Mouse (Mus musculus): Measurements from ENCODE around the gene Tlcd1. TPM values are rescaled to one million over a fixed set of nuclear protein-coding genes. Genes with fewer than 3 reads are reported as not detected.

Tlcd1 gene
- polyA plus RNA-seq, 1 experiment: 17.4 TPM

DNA sequence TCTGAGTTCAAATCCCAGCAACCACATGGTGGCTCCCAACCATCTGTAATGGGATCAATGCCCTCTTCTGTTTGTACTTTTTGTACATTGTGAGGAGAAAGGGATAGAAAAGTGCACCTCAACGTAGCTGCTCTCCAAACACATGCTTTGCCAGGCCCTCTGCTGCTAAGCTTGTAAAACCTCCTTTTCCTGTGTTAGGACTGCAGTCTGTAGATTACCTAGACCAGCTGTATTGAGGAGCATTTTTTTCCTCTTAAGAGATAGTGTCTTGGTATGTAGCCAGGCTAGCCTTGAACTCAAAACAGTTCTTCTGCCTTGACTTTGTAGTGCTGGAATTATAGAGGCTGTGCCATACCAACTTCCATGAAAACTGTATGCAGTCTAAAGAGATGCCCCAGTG, 40.4 kb upstream of the Tlcd1 start:
- TF ChIP-seq SRF (IDR thresholded peaks at IDR 0.05; ENCODE audit: control insufficient read depth, insufficient read length, low read depth) (no peak), POLR2AphosphoS2 (IDR thresholded peaks at IDR 0.05; ENCODE audit: insufficient read length, low read depth) (no peak), E2F4 (IDR thresholded peaks at IDR 0.05; ENCODE audit: insufficient read depth) (no peak), MAX (IDR thresholded peaks at IDR 0.05; ENCODE audit: low read depth) (no peak), CEBPB (IDR thresholded peaks at IDR 0.05; ENCODE audit: insufficient read depth, poor library complexity, severe bottlenecking) (no peak), MYOG (IDR thresholded peaks at IDR 0.05; ENCODE audit: control insufficient read depth in 1 of 3, insufficient read depth in 1 of 3, insufficient read length in 2 of 3, low read depth in 2 of 3) (no peak), REST (IDR thresholded peaks at IDR 0.05; ENCODE audit: insufficient read depth, insufficient read length) (no peak), POLR2A (IDR thresholded peaks at IDR 0.05; ENCODE audit: insufficient read length, low read depth) (no peak), MYOD1 (IDR thresholded peaks at IDR 0.05; ENCODE audit: control insufficient read depth in 1 of 3, insufficient read length in 2 of 3, low read depth in 2 of 3) (no peak), TCF3 (IDR thresholded peaks at IDR 0.05; ENCODE audit: insufficient read length, low read depth) (no peak), USF1 (IDR thresholded peaks at IDR 0.05; ENCODE audit: low read depth) (no peak)
- peaks cover 4% of the 10 kb centered on the region for H3K36me3 ChIP-seq (ENCODE audit: control insufficient read depth, insufficient read depth)

DNA sequence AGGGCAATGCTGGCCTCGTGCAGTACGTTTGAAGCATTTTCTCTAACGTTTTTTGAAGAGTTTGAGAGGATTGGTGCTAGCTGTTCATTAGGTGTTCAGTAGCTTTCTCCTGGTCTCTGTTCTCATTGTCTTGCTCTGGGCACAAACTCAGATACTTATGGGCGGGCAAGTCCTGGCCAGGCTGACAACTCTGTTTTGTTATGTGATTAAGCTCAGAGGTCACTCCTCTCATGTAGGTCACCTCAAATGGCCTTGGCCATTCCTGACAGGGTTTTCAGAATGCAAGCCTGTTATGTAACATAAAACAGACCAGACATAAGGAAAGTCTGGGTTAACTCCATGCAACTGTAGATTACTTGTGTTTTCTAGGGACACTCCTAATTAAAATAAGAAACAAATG, 38.9 kb upstream of the Tlcd1 start:
- Histone ChIP-seq H3K4me2 (ENCODE audit: low read depth) (no peak overlapping the region), H3K79me2 (ENCODE audit: control insufficient read depth, insufficient read depth) (peaks cover 82% of the 10 kb centered on the region), H3K36me3 (ENCODE audit: control insufficient read depth, insufficient read depth) (peaks cover 4% of the 10 kb centered on the region), H3K27me3 (ENCODE audit: control insufficient read depth, insufficient read depth, insufficient read length) (no peaks in the 10 kb centered on the region), H3K4me3 (no peak overlapping the region), H3ac (ENCODE audit: control insufficient read depth, insufficient read length) (no peak overlapping the region)
- TF ChIP-seq SRF (IDR thresholded peaks at IDR 0.05; ENCODE audit: control insufficient read depth, insufficient read length, low read depth) (no peak), MYOG (IDR thresholded peaks at IDR 0.05; ENCODE audit: control insufficient read depth in 1 of 3, insufficient read depth in 1 of 3, insufficient read length in 2 of 3, low read depth in 2 of 3) (no peak), POLR2AphosphoS2 (IDR thresholded peaks at IDR 0.05; ENCODE audit: insufficient read length, low read depth) (no peak), TCF12 (IDR thresholded peaks at IDR 0.05; ENCODE audit: insufficient read depth, poor library complexity, severe bottlenecking) (no peak), REST (IDR thresholded peaks at IDR 0.05; ENCODE audit: insufficient read depth, insufficient read length) (no peak), E2F4 (IDR thresholded peaks at IDR 0.05; ENCODE audit: insufficient read depth) (no peak), USF1 (IDR thresholded peaks at IDR 0.05; ENCODE audit: low read depth) (no peak)

More for the DNA sequence above, 40.4 kb upstream of the Tlcd1 start:
- no peak overlapping the region for H3K4me2 ChIP-seq (ENCODE audit: low read depth)
- no peak overlapping the region for H3ac ChIP-seq (ENCODE audit: control insufficient read depth, insufficient read length)
- H3K4me3 ChIP-seq: no peak overlapping the region
- H3K79me2 ChIP-seq (ENCODE audit: control insufficient read depth, insufficient read depth): peaks cover 91% of the 10 kb centered on the region
- H3K27me3 ChIP-seq (ENCODE audit: control insufficient read depth, insufficient read depth, insufficient read length): no peaks in the 10 kb centered on the region

DNA sequence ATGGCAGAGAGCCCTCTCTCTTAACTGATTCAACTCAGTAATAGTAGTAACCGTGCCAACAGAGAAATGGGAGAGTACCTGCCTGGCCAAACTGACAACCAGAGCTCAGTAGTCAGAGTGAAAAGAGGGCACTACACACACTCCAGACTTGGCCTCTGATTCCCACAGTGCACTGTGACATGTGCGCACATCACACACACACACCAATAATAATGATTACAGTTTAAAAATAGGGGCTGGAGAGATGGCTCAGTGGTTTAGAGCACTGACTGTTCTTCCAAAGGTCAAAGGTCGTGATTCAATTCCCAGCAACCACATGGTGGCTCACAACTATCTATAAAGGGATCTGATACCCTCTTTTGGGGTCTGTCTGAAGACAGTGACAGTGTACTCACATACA, 38.5 kb upstream of the Tlcd1 start:
- Histone ChIP-seq H3ac (ENCODE audit: control insufficient read depth, insufficient read length) (no peak overlapping the region), H3K27me3 (ENCODE audit: control insufficient read depth, insufficient read depth, insufficient read length) (no peaks in the 10 kb centered on the region), H3K79me2 (ENCODE audit: control insufficient read depth, insufficient read depth) (peaks cover 79% of the 10 kb centered on the region), H3K36me3 (ENCODE audit: control insufficient read depth, insufficient read depth) (peaks cover 6% of the 10 kb centered on the region), H3K4me3 (no peak overlapping the region), H3K4me2 (ENCODE audit: low read depth) (no peak overlapping the region)
- TF ChIP-seq MAX (IDR thresholded peaks at IDR 0.05; ENCODE audit: low read depth): no peak

DNA sequence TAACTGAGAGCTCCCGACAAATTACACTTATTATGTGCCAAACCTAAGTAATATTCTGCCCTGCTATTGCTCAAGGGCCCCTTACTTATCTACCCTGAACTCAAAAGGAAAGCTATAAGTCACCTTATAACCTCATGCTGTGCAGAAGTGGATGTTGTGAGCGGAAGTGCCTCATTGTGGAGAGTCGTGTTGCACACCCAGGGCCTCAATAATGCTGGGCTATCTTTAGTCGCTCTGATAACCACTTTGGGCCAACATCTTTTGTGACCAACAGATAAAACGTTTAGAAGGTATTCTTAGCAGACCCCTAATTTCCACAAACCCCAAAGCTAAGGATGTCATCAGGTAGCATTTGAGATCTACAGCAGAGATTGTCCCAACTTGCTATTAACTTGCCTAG, 35.8 kb upstream of the Tlcd1 start:
- no peak overlapping the region for H3K4me3 ChIP-seq
- H3K79me2 ChIP-seq (ENCODE audit: control insufficient read depth, insufficient read depth): peaks cover 58% of the 10 kb centered on the region
- H3K4me2 ChIP-seq (ENCODE audit: low read depth): no peak overlapping the region
- H3K36me3 ChIP-seq (ENCODE audit: control insufficient read depth, insufficient read depth): peaks cover 9% of the 10 kb centered on the region
- H3K27me3 ChIP-seq (ENCODE audit: control insufficient read depth, insufficient read depth, insufficient read length): no peaks in the 10 kb centered on the region
- no peak overlapping the region for H3ac ChIP-seq (ENCODE audit: control insufficient read depth, insufficient read length)
- TF ChIP-seq TCF12 (IDR thresholded peaks at IDR 0.05; ENCODE audit: insufficient read depth, poor library complexity, severe bottlenecking): no peak
- no peak for TF ChIP-seq POLR2A (IDR thresholded peaks at IDR 0.05; ENCODE audit: insufficient read length, low read depth)
- no peak for TF ChIP-seq MYOG (IDR thresholded peaks at IDR 0.05; ENCODE audit: control insufficient read depth in 1 of 3, insufficient read depth in 1 of 3, insufficient read length in 2 of 3, low read depth in 2 of 3)
- no peak for TF ChIP-seq CEBPB (IDR thresholded peaks at IDR 0.05; ENCODE audit: insufficient read depth, poor library complexity, severe bottlenecking)
- no peak for TF ChIP-seq E2F4 (IDR thresholded peaks at IDR 0.05; ENCODE audit: insufficient read depth)
- no peak for TF ChIP-seq MYOD1 (IDR thresholded peaks at IDR 0.05; ENCODE audit: control insufficient read depth in 1 of 3, insufficient read length in 2 of 3, low read depth in 2 of 3)
- no peak for TF ChIP-seq SRF (IDR thresholded peaks at IDR 0.05; ENCODE audit: control insufficient read depth, insufficient read length, low read depth)

DNA sequence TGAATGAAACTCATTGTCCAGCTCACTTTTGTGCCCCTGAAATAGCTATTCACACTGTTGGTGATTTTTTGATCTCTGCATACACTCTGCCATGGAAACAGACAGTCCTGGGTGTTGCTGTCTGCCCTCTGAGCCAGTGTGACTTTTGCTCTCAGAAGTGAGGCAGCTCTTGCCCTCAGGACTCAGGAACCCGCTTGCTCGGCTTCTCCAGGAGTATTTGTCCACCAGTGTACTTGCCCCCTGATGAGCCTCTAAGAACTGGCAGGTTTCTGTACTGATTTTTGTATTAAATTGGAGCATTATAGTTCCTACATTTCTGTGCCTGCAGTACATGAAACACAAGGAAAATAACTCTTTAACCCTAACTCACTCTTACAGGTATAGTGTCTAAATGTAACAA, 33.0 kb upstream of the Tlcd1 start:
- Histone ChIP-seq H3K79me2 (ENCODE audit: control insufficient read depth, insufficient read depth) (peaks cover 33% of the 10 kb centered on the region), H3K27me3 (ENCODE audit: control insufficient read depth, insufficient read depth, insufficient read length) (no peaks in the 10 kb centered on the region), H3K4me3 (no peak overlapping the region), H3ac (ENCODE audit: control insufficient read depth, insufficient read length) (no peak overlapping the region), H3K36me3 (ENCODE audit: control insufficient read depth, insufficient read depth) (peaks cover 7% of the 10 kb centered on the region), H3K4me2 (ENCODE audit: low read depth) (no peak overlapping the region)
- TF ChIP-seq USF1 (IDR thresholded peaks at IDR 0.05; ENCODE audit: low read depth) (no peak), E2F4 (IDR thresholded peaks at IDR 0.05; ENCODE audit: insufficient read depth) (no peak)

DNA sequence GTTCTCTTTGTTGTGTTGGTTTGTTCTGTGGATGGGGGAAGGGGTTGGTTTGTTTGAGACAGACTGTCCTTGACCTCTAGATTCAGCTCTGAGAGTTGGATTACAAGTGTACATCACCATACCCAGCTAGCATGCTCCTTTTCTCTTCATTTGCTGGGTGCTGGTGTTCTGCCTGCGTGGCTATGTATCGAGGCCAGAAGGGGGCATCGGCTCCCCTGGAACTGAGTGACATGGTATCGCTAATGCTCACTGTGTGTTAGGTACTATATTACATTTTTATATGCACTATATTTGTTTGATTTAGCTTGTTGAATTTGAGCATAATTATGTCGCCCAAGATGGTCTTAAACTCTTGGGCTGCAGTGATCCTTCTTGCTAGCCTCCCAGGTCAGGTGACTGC, 30.3 kb upstream of the Tlcd1 start:
- Histone ChIP-seq H3K27me3 (ENCODE audit: control insufficient read depth, insufficient read depth, insufficient read length) (no peaks in the 10 kb centered on the region), H3ac (ENCODE audit: control insufficient read depth, insufficient read length) (no peak overlapping the region), H3K4me3 (no peak overlapping the region), H3K4me2 (ENCODE audit: low read depth) (no peak overlapping the region), H3K36me3 (ENCODE audit: control insufficient read depth, insufficient read depth) (peaks cover 7% of the 10 kb centered on the region), H3K79me2 (ENCODE audit: control insufficient read depth, insufficient read depth) (peaks cover 9% of the 10 kb centered on the region)
- TF ChIP-seq USF1 (IDR thresholded peaks at IDR 0.05; ENCODE audit: low read depth): no peak
- TF ChIP-seq POLR2A (IDR thresholded peaks at IDR 0.05; ENCODE audit: insufficient read length, low read depth): no peak
- TF ChIP-seq MYOG (IDR thresholded peaks at IDR 0.05; ENCODE audit: control insufficient read depth in 1 of 3, insufficient read depth in 1 of 3, insufficient read length in 2 of 3, low read depth in 2 of 3): no peak
- no peak for TF ChIP-seq CEBPB (IDR thresholded peaks at IDR 0.05; ENCODE audit: insufficient read depth, poor library complexity, severe bottlenecking)
- TF ChIP-seq POLR2AphosphoS2 (IDR thresholded peaks at IDR 0.05; ENCODE audit: insufficient read length, low read depth): no peak
- no peak for TF ChIP-seq SRF (IDR thresholded peaks at IDR 0.05; ENCODE audit: control insufficient read depth, insufficient read length, low read depth)
- no peak for TF ChIP-seq E2F4 (IDR thresholded peaks at IDR 0.05; ENCODE audit: insufficient read depth)
- no peak for TF ChIP-seq MAX (IDR thresholded peaks at IDR 0.05; ENCODE audit: low read depth)
- no peak for TF ChIP-seq MYOD1 (IDR thresholded peaks at IDR 0.05; ENCODE audit: control insufficient read depth in 1 of 3, insufficient read length in 2 of 3, low read depth in 2 of 3)
- no peak for TF ChIP-seq TCF12 (IDR thresholded peaks at IDR 0.05; ENCODE audit: insufficient read depth, poor library complexity, severe bottlenecking)
- no peak for TF ChIP-seq TCF3 (IDR thresholded peaks at IDR 0.05; ENCODE audit: insufficient read length, low read depth)
- TF ChIP-seq REST (IDR thresholded peaks at IDR 0.05; ENCODE audit: insufficient read depth, insufficient read length): no peak
